Mouse (Mus musculus) cerebellum, postnatal 10 days (tissue): ENCODE measurements around the gene Pigf.

Experiments used
- DNase-seq, 2 experiments: peaks; one replicate each; pipeline ENCODE4 v3.0.0; 2021; ENCODE audit warnings: mixed read lengths in 2 of 2

Gene Pigf

GRCm38 (mm10) chr17:86967536-86968525, 57.4 kb downstream of the Pigf start:
- peak; percentile 59 to 69 for DNase-seq

GRCm38 (mm10) chr17:86967048-86967447, 58.2 kb downstream of the Pigf start:
- DNase-seq: no peak

GRCm38 (mm10) chr17:86966040-86966439, 59.2 kb downstream of the Pigf start:
- no peak for DNase-seq

- no peak for DNase-seq
Observed at GRCm38 (mm10) chr17:86965121-86965520, 60.1 kb downstream of the Pigf start.

- DNase-seq: peak; percentile 83 to 84
Observed at GRCm38 (mm10) chr17:86964502-86964901, 60.7 kb downstream of the Pigf start.

GRCm38 (mm10) chr17:86964041-86964440, 61.2 kb downstream of the Pigf start:
- DNase-seq: peak; percentile 54 to 57

- peak; percentile 59 to 61 for DNase-seq
Observed at GRCm38 (mm10) chr17:86963586-86963902, 61.7 kb downstream of the Pigf start.

- peak; percentile 88 to 92 for DNase-seq
Observed at GRCm38 (mm10) chr17:86962894-86963585, 62.2 kb downstream of the Pigf start, which contains the start of gene Rhoq. Rhoq (plus strand) TSS chr17:86963082.

- peak; percentile 88 to 91 for DNase-seq
Observed at GRCm38 (mm10) chr17:86962297-86962893, 62.8 kb downstream of the Pigf start.

- DNase-seq: peak; percentile 40 to 47
Observed at GRCm38 (mm10) chr17:86961301-86961841, 63.8 kb downstream of the Pigf start.

- DNase-seq: no peak
Observed at GRCm38 (mm10) chr17:86957968-86958367, 67.2 kb downstream of the Pigf start.

GRCm38 (mm10) chr17:86957239-86957638, 68.0 kb downstream of the Pigf start:
- DNase-seq: no peak

- peak; percentile 44 to 53 for DNase-seq
Observed at GRCm38 (mm10) chr17:86948801-86949200, 76.4 kb downstream of the Pigf start.

- DNase-seq: peak; percentile 92 to 95
Observed at GRCm38 (mm10) chr17:86947840-86948796, 77.1 kb downstream of the Pigf start, which contains the start of gene Atp6v1e2. Atp6v1e2 (minus strand) TSS chr17:86947897.
